Comparison of ENCODE assay signal across 9 mouse cellular contexts in the genomic region with DNA sequence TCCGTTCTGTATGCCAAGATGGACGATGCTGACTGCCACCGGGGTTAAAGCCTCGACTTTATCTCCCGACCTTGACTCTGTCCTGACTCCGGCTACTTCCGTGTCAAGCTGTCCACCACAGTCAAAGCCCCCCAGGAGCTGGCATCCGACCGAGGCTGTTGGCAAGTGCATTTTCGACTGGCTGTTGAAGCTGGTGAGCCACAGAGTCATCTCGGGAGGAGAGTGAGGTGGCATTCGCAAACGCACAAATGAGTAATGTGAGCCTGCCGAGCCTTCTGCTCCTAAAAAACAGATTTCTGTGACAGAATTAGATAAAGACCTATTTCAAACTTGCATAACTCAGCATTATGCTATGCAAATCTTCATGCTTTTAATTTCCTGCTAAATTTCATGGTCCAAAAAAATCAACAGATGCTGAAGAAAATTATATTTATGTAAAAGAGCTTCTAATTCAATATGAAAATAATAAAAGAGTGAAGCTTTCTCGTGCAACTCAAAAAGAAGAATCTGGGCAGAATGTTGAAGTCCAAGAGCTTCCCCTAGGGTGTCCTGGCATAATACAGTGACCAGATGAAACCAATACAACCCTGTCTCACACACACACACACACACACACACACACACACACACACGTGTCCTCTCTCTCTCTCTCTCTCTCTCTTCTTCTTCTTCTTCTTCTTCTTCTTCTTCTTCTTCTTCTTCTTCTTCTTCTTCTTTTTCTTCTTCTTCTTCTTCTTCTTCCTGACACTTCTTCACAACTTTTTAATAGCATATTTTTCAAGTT.
A peak's percentile ranks its signal among the peaks of the same experiment; 100 is the strongest.
DNase-seq lines count a peak whose midpoint lies in the region; ATAC-seq lines count a peak whose summit lies in the region.
"Had no signal": no experiment of that assay in that cellular context is flagged by ENCODE, and none has a peak within 500 bp of the region (broad histone marks: within the 10 kb centered on the region; RNA-seq: fewer than 3 reads in every experiment).

No protein-coding gene starts in this region.

- no peak overlapping the region for H3K4me3 ChIP-seq in intestine, embryonic 15.5 days (replicated peaks)
- H3K4me3 ChIP-seq: embryonic facial prominence, embryonic 12.5 days had no signal

- H3K9me3 ChIP-seq in intestine, embryonic 15.5 days = no peaks in the 10 kb centered on the region
- H3K9me3 ChIP-seq: embryonic facial prominence, embryonic 12.5 days had no signal

- ATAC-seq in intestine, embryonic 15.5 days = no peak

- no peaks in the 10 kb centered on the region for H3K36me3 ChIP-seq in intestine, embryonic 15.5 days
- H3K36me3 ChIP-seq: embryonic facial prominence, embryonic 12.5 days had no signal

- H3K4me1 ChIP-seq in intestine, embryonic 15.5 days (replicated peaks) = 0 out of 2 replicates have a peak, but pooled peaks cover 2% of the 10 kb centered on the region

- 78% methylated on average over 16 of the region's 16 CpGs for whole genome bisulfite sequencing in intestine, embryonic 15.5 days

- H3K27me3 ChIP-seq in intestine, embryonic 15.5 days (replicated peaks) = no peaks in the 10 kb centered on the region
- H3K27me3 ChIP-seq: embryonic facial prominence, embryonic 12.5 days had no signal

- DNase-seq in layer of hippocampus, adult 11-12 months (ENCODE audit: low spot score) = peak; percentile 65
- no peak for DNase-seq in layer of hippocampus, adult 9-10 months (ENCODE audit: low spot score)
- DNase-seq in cerebellum, adult 18-20 months = peak; percentile 73 to 76
- peak; percentile 83 for DNase-seq in layer of hippocampus, adult 9-11 months
- peak; percentile 60 for DNase-seq in right cerebral cortex, postnatal 25 days
- no peak for DNase-seq in retina, embryonic 14.5 days (ENCODE audit: low spot score)
- DNase-seq in c-Kit-positive CD71-positive TER-119-positive erythroid progenitor cells, embryonic 14.5 days (ENCODE audit: low spot score) = no peak

- no peak overlapping the region for H3K4me2 ChIP-seq in intestine, embryonic 15.5 days (replicated peaks)
- H3K4me2 ChIP-seq: embryonic facial prominence, embryonic 12.5 days had no signal

- H3K27ac ChIP-seq in intestine, embryonic 15.5 days = no peak overlapping the region
- H3K27ac ChIP-seq: embryonic facial prominence, embryonic 12.5 days had no signal

- H3K9ac ChIP-seq in intestine, embryonic 15.5 days = no peak overlapping the region
- H3K9ac ChIP-seq: embryonic facial prominence, embryonic 12.5 days had no signal

Comparison
In these comparisons a context has a peak if more than half of its experiments do, and no peak if none do; other contexts are left out.
1. DNase-seq: peak in layer of hippocampus, adult 11-12 months (single experiment), cerebellum, adult 18-20 months (2 of 2), layer of hippocampus, adult 9-11 months (single experiment) and right cerebral cortex, postnatal 25 days (single experiment); none in layer of hippocampus, adult 9-10 months (single experiment), retina, embryonic 14.5 days (single experiment) and c-Kit-positive CD71-positive TER-119-positive erythroid progenitor cells, embryonic 14.5 days (single experiment).